8 mouse cellular contexts compared by ENCODE assay signal in genomic region chr15:11801863-11802722, GRCm38 (mm10).
A peak's percentile ranks its signal among the peaks of the same experiment; 100 is the strongest.
DNase-seq lines count a peak whose midpoint lies in the region; TF ChIP-seq lines count a peak whose summit lies in the region.

No protein-coding gene starts in this region.

- H3K9ac ChIP-seq in heart, adult 2 months (ENCODE audit: low read depth, low read length), result no peak overlapping the region

- TF ChIP-seq POLR2A in heart, adult 2 months (IDR thresholded peaks at IDR 0.05; ENCODE audit: insufficient read depth, low read depth, low read length), result no peak

- 19% methylated on average over 13 of the region's 13 CpGs for WGBS in heart, adult 2 months

- no peaks in the 10 kb centered on the region for H3K36me3 ChIP-seq in heart, adult 2 months (ENCODE audit: control insufficient read depth, insufficient read depth, low read length)

- TF ChIP-seq EP300 in heart, adult 2 months (IDR thresholded peaks at IDR 0.05; ENCODE audit: insufficient read depth, low read depth, low read length), result no peak

- 0 out of 2 replicates have a peak, but pooled peaks cover 1% of the 10 kb centered on the region for H3K27me3 ChIP-seq in heart, adult 2 months (ENCODE audit: control insufficient read depth, insufficient read depth, low read length)

- H3K27ac ChIP-seq in heart, adult 2 months, result no peak overlapping the region

- DNase-seq in gastrocnemius, postnatal 10 days, result peak; percentile 26
- DNase-seq in gastrocnemius, adult 18-20 months (ENCODE audit: low spot score), result no peak
- peak; percentile 30 for DNase-seq in adrenal gland, adult 8-10 months
- peak; percentile 17 to 20 for DNase-seq in heart, adult 2 months
- DNase-seq in kidney, postnatal 14 days, result peak; percentile 30
- peak; percentile 81 for DNase-seq in lung, postnatal 14 days
- DNase-seq in testis, postnatal 10 days (ENCODE audit: low spot score), result peak; percentile 69
- no peak for DNase-seq in yolk sac, embryonic 10.5 days (ENCODE audit: low spot score)

- peaks cover 1% of the 10 kb centered on the region; the same call in 1 of the 2 replicates for H3K4me1 ChIP-seq in heart, adult 2 months (ENCODE audit: control insufficient read depth, insufficient read depth, low read length)

- no peak overlapping the region for H3K4me3 ChIP-seq in heart, adult 2 months

- no peak for TF ChIP-seq CTCF in heart, adult 2 months (IDR thresholded peaks at IDR 0.05)

- H3K79me2 ChIP-seq in heart, adult 2 months (replicated peaks; ENCODE audit: control insufficient read depth, insufficient read depth, low read length), result no peaks in the 10 kb centered on the region

- intact Hi-C loops in heart, adult 2 months (cut with DNase I), result no loop called here

Comparison
In these comparisons a context has a peak if more than half of its experiments do, and no peak if none do; other contexts are left out.
1. DNase-seq: peak in gastrocnemius, postnatal 10 days (single experiment), adrenal gland, adult 8-10 months (single experiment), heart, adult 2 months (2 of 2), kidney, postnatal 14 days (single experiment), lung, postnatal 14 days (single experiment) and testis, postnatal 10 days (single experiment); none in gastrocnemius, adult 18-20 months (single experiment) and yolk sac, embryonic 10.5 days (single experiment).